11 mouse cellular contexts compared by ENCODE assay signal in the genomic region with DNA sequence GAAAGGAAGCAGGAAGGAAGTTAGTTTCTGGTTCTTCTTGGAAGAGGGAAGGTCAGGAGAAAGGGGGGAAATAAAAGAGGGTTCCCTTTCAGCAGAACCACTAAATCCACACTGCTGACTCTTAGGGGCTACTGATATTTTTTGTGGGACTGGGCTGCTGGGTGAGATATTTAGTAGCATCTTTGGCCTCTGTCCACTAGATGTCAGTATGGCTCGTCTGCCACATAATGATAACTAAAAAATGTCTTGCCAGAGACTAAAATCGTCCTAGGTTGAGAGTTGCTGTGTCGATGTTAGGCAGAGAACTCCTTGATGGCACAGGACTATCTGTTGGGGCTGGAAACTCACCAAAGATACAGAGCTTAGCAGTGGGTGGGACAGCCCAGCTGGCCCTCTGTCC. TPM values are rescaled to one million over a fixed set of nuclear protein-coding genes. Genes with fewer than 3 reads are reported as not detected.
A peak's percentile ranks its signal among the peaks of the same experiment; 100 is the strongest.
DNase-seq lines count a peak whose midpoint lies in the region; ATAC-seq lines count a peak whose summit lies in the region.
"Had no signal": no experiment of that assay in that cellular context is flagged by ENCODE, and none has a peak within 500 bp of the region (broad histone marks: within the 10 kb centered on the region; RNA-seq: fewer than 3 reads in every experiment).

No protein-coding gene starts in this region.

- H3K9ac ChIP-seq in hindbrain, embryonic 11.5 days (ENCODE audit: low read depth, low read length): no peak overlapping the region
- H3K9ac ChIP-seq in hindbrain, embryonic 13.5 days: no peak overlapping the region
- H3K9ac ChIP-seq in midbrain, embryonic 14.5 days (replicated peaks; ENCODE audit: low read length): no peak overlapping the region
- no peak overlapping the region for H3K9ac ChIP-seq in midbrain, embryonic 15.5 days

- H3K36me3 ChIP-seq in hindbrain, embryonic 11.5 days (ENCODE audit: control insufficient read depth, insufficient read depth, low read length): no peaks in the 10 kb centered on the region
- H3K36me3 ChIP-seq in hindbrain, embryonic 13.5 days: no peaks in the 10 kb centered on the region
- no peaks in the 10 kb centered on the region for H3K36me3 ChIP-seq in midbrain, embryonic 14.5 days (ENCODE audit: control insufficient read depth, insufficient read depth, low read length)
- no peaks in the 10 kb centered on the region for H3K36me3 ChIP-seq in midbrain, embryonic 15.5 days (replicated peaks)

- ATAC-seq in hindbrain, embryonic 11.5 days (ENCODE audit: low FRiP score): no peak
- no peak for ATAC-seq in hindbrain, embryonic 13.5 days (ENCODE audit: low FRiP score)
- ATAC-seq in midbrain, embryonic 14.5 days (ENCODE audit: low FRiP score, low TSS enrichment): no peak
- ATAC-seq in midbrain, embryonic 15.5 days (replicated peaks): no peak
- ATAC-seq in activated CD4-positive, CD25-positive, alpha-beta regulatory T cell, adult 4 months: no peak

- no peaks in the 10 kb centered on the region for H3K4me1 ChIP-seq in hindbrain, embryonic 11.5 days (replicated peaks; ENCODE audit: control insufficient read depth, insufficient read depth, low read length)
- H3K4me1 ChIP-seq in hindbrain, embryonic 13.5 days (replicated peaks): no peaks in the 10 kb centered on the region
- H3K4me1 ChIP-seq in midbrain, embryonic 14.5 days (ENCODE audit: control insufficient read depth, insufficient read depth, low read length): no peaks in the 10 kb centered on the region
- peaks cover 8% of the 10 kb centered on the region; the same call in 1 of the 2 replicates for H3K4me1 ChIP-seq in midbrain, embryonic 15.5 days

- 22% methylated on average over 3 of the region's 3 CpGs for WGBS in hindbrain, embryonic 11.5 days
- WGBS in hindbrain, embryonic 13.5 days: 13% methylated on average over 3 of the region's 3 CpGs
- WGBS in midbrain, embryonic 14.5 days: 12% methylated on average over 3 of the region's 3 CpGs
- 14% methylated on average over 3 of the region's 3 CpGs for WGBS in midbrain, embryonic 15.5 days

- no peak overlapping the region for H3K4me3 ChIP-seq in hindbrain, embryonic 11.5 days (ENCODE audit: low read depth, low read length)
- no peak overlapping the region for H3K4me3 ChIP-seq in hindbrain, embryonic 13.5 days
- H3K4me3 ChIP-seq in midbrain, embryonic 14.5 days (replicated peaks; ENCODE audit: low read depth, low read length): no peak overlapping the region
- H3K4me3 ChIP-seq in midbrain, embryonic 15.5 days: no peak overlapping the region
- H3K4me3 ChIP-seq: erythroblast, embryonic 14.5 days had no signal

- no peaks in the 10 kb centered on the region for H3K9me3 ChIP-seq in hindbrain, embryonic 11.5 days (ENCODE audit: control insufficient read depth, low read length)
- no peaks in the 10 kb centered on the region for H3K9me3 ChIP-seq in hindbrain, embryonic 13.5 days
- H3K9me3 ChIP-seq in midbrain, embryonic 14.5 days (ENCODE audit: control insufficient read depth, low read length): no peaks in the 10 kb centered on the region
- no peaks in the 10 kb centered on the region for H3K9me3 ChIP-seq in midbrain, embryonic 15.5 days

- H3K27ac ChIP-seq in hindbrain, embryonic 11.5 days (ENCODE audit: low read depth, low read length): no peak overlapping the region
- H3K27ac ChIP-seq in hindbrain, embryonic 13.5 days: no peak overlapping the region
- H3K27ac ChIP-seq in midbrain, embryonic 14.5 days (replicated peaks; ENCODE audit: low read depth, low read length): no peak overlapping the region
- no peak overlapping the region for H3K27ac ChIP-seq in midbrain, embryonic 15.5 days

- DNase-seq in hindbrain, embryonic 11.5 days (ENCODE audit: low spot score): peak; percentile 54
- peak; percentile 81 for DNase-seq in midbrain, embryonic 14.5 days
- peak; percentile 54 for DNase-seq in brain, adult 2 months (ENCODE audit: low read depth, low spot score)
- peak; percentile 48 for DNase-seq in retina, postnatal 1 day
- DNase-seq in natural killer cell, adult 2 months (ENCODE audit: low spot score in 2 of 2): no peak
- DNase-seq: heart, postnatal 10 days had no signal

- H3K27me3 ChIP-seq in hindbrain, embryonic 11.5 days (ENCODE audit: control insufficient read depth, insufficient read depth, low read length): no peaks in the 10 kb centered on the region
- H3K27me3 ChIP-seq in hindbrain, embryonic 13.5 days: no peaks in the 10 kb centered on the region
- no peaks in the 10 kb centered on the region for H3K27me3 ChIP-seq in midbrain, embryonic 14.5 days (ENCODE audit: control insufficient read depth, insufficient read depth, low read length)
- no peaks in the 10 kb centered on the region; the same call in 1 of the 2 replicates for H3K27me3 ChIP-seq in midbrain, embryonic 15.5 days (replicated peaks)

- no peak overlapping the region for H3K4me2 ChIP-seq in hindbrain, embryonic 11.5 days (replicated peaks; ENCODE audit: low read depth, low read length)
- H3K4me2 ChIP-seq in hindbrain, embryonic 13.5 days: no peak overlapping the region
- H3K4me2 ChIP-seq in midbrain, embryonic 14.5 days (ENCODE audit: low read length): no peak overlapping the region
- H3K4me2 ChIP-seq in midbrain, embryonic 15.5 days: no peak overlapping the region

RNA-seq across cellular contexts. Expression of a gene that starts 14.4 kb away (rescaled TPM):
- polyA plus RNA-seq in hindbrain, embryonic 11.5 days (2014; fragmentation: Nextera tagmentation; extraction: Ambion mirVana): 0.50 TPM in 1 of 2 replicates, not detected in the other
- polyA plus RNA-seq in hindbrain, embryonic 13.5 days (2015; fragmentation: Nextera tagmentation; extraction: Ambion mirVana): 0.26 and 0.39 TPM in 2 replicates
- polyA plus RNA-seq in midbrain, embryonic 14.5 days (2014; fragmentation: Nextera tagmentation; extraction: Ambion mirVana): not detected in 2 replicates
- 0.13 and 0.41 TPM in 2 replicates for polyA plus RNA-seq in midbrain, embryonic 15.5 days (2015; fragmentation: Nextera tagmentation; extraction: Ambion mirVana)
- not detected for polyA plus RNA-seq in activated CD4-positive, CD25-positive, alpha-beta regulatory T cell, adult 4 months (2017; shearing (Covaris generic))
- polyA plus RNA-seq: erythroblast, embryonic 14.5 days had no signal

RNA-seq across cellular contexts. Expression of a gene that starts 18.5 kb away (rescaled TPM):
- polyA plus RNA-seq in hindbrain, embryonic 11.5 days (2014; fragmentation: Nextera tagmentation; extraction: Ambion mirVana): not detected in 2 replicates
- 0.27 TPM in 1 of 2 replicates, not detected in the other for polyA plus RNA-seq in hindbrain, embryonic 13.5 days (2015; fragmentation: Nextera tagmentation; extraction: Ambion mirVana)
- 0.13 and 0.17 TPM in 2 replicates for polyA plus RNA-seq in midbrain, embryonic 14.5 days (2014; fragmentation: Nextera tagmentation; extraction: Ambion mirVana)
- 0.50 and 0.66 TPM in 2 replicates for polyA plus RNA-seq in midbrain, embryonic 15.5 days (2015; fragmentation: Nextera tagmentation; extraction: Ambion mirVana)
- not detected for polyA plus RNA-seq in activated CD4-positive, CD25-positive, alpha-beta regulatory T cell, adult 4 months (2017; shearing (Covaris generic))
- polyA plus RNA-seq: erythroblast, embryonic 14.5 days; spleen, adult 2 months had no signal

RNA-seq across cellular contexts. Expression of a gene that starts 46.7 kb away (rescaled TPM):
- polyA plus RNA-seq in hindbrain, embryonic 11.5 days (2014; fragmentation: Nextera tagmentation; extraction: Ambion mirVana): not detected in 2 replicates
- polyA plus RNA-seq in hindbrain, embryonic 13.5 days (2015; fragmentation: Nextera tagmentation; extraction: Ambion mirVana): not detected in 2 replicates
- polyA plus RNA-seq in midbrain, embryonic 14.5 days (2014; fragmentation: Nextera tagmentation; extraction: Ambion mirVana): not detected in 2 replicates
- polyA plus RNA-seq in midbrain, embryonic 15.5 days (2015; fragmentation: Nextera tagmentation; extraction: Ambion mirVana): not detected in 2 replicates
- not detected for polyA plus RNA-seq in activated CD4-positive, CD25-positive, alpha-beta regulatory T cell, adult 4 months (2017; shearing (Covaris generic))
- polyA plus RNA-seq: erythroblast, embryonic 14.5 days; spleen, adult 2 months had no signal

RNA-seq across cellular contexts. Expression of a gene that starts 48.5 kb away (rescaled TPM):
- not detected in 2 replicates for polyA plus RNA-seq in hindbrain, embryonic 11.5 days (2014; fragmentation: Nextera tagmentation; extraction: Ambion mirVana)
- polyA plus RNA-seq in hindbrain, embryonic 13.5 days (2015; fragmentation: Nextera tagmentation; extraction: Ambion mirVana): not detected in 2 replicates
- polyA plus RNA-seq in midbrain, embryonic 14.5 days (2014; fragmentation: Nextera tagmentation; extraction: Ambion mirVana): not detected in 2 replicates
- not detected in 2 replicates for polyA plus RNA-seq in midbrain, embryonic 15.5 days (2015; fragmentation: Nextera tagmentation; extraction: Ambion mirVana)
- not detected for polyA plus RNA-seq in activated CD4-positive, CD25-positive, alpha-beta regulatory T cell, adult 4 months (2017; shearing (Covaris generic))
- polyA plus RNA-seq: erythroblast, embryonic 14.5 days; spleen, adult 2 months had no signal

Comparison
In these comparisons a context has a peak if more than half of its experiments do, and no peak if none do; other contexts are left out.
1. DNase-seq: peak in hindbrain, embryonic 11.5 days (single experiment), midbrain, embryonic 14.5 days (single experiment), brain, adult 2 months (single experiment) and retina, postnatal 1 day (single experiment); none in natural killer cell, adult 2 months (0 of 2).